Mouse (Mus musculus): Measurements from ENCODE around the gene Cacng2. TPM values are rescaled to one million over a fixed set of nuclear protein-coding genes. Genes with fewer than 3 reads are reported as not detected.

Gene Cacng2
- polyA plus RNA-seq, 1 experiment from 2014 or later: 0.25 TPM

- H3K4me3 ChIP-seq (ENCODE audit: low read depth, low read length): peak overlapping the region; percentile 53
- peak overlapping the region; percentile 46 for H3K9ac ChIP-seq (replicated peaks; ENCODE audit: low read length)
- no peaks in the 10 kb centered on the region for H3K9me3 ChIP-seq (replicated peaks; ENCODE audit: control insufficient read depth, low read length)
- H3K4me2 ChIP-seq (ENCODE audit: low read depth, low read length): peak overlapping the region; percentile 75
- no peak overlapping the region for H3K27ac ChIP-seq (replicated peaks; ENCODE audit: low read depth, low read length)
- ATAC-seq (replicated peaks; ENCODE audit: insufficient number of reproducible peaks, low FRiP score, low TSS enrichment, low read depth) (peak; percentile 53), DNase-seq (ENCODE audit: low spot score) (peak; percentile 24)
- H3K4me1 ChIP-seq (ENCODE audit: control insufficient read depth, insufficient read depth, low read length): no peaks in the 10 kb centered on the region
- peaks cover 9% of the 10 kb centered on the region; the same call in 1 of the 2 replicates for H3K27me3 ChIP-seq (ENCODE audit: control insufficient read depth, insufficient read depth, low read length)
- H3K36me3 ChIP-seq (replicated peaks; ENCODE audit: control insufficient read depth, insufficient read depth, low read depth, low read length): no peaks in the 10 kb centered on the region; the same call in 1 of the 2 replicates
- 11% methylated on average over 52 of the region's 52 CpGs for WGBS
These were observed 164.1 kb downstream of the Cacng2 start for GRCm38 (mm10) chr15:77955440-77956403.

GRCm38 (mm10) chr15:77954362-77954761, 165.5 kb downstream of the Cacng2 start:
- no peak overlapping the region for H3K4me3 ChIP-seq (ENCODE audit: low read depth, low read length)
- H3K36me3 ChIP-seq (replicated peaks; ENCODE audit: control insufficient read depth, insufficient read depth, low read depth, low read length): no peaks in the 10 kb centered on the region; the same call in 1 of the 2 replicates
- no peaks in the 10 kb centered on the region for H3K4me1 ChIP-seq (ENCODE audit: control insufficient read depth, insufficient read depth, low read length)
- no peak overlapping the region for H3K27ac ChIP-seq (replicated peaks; ENCODE audit: low read depth, low read length)
- no peak overlapping the region for H3K9ac ChIP-seq (replicated peaks; ENCODE audit: low read length)
- H3K27me3 ChIP-seq (ENCODE audit: control insufficient read depth, insufficient read depth, low read length): peaks cover 9% of the 10 kb centered on the region; the same call in 1 of the 2 replicates
- no peaks in the 10 kb centered on the region for H3K9me3 ChIP-seq (replicated peaks; ENCODE audit: control insufficient read depth, low read length)
- DNase-seq (ENCODE audit: low spot score) (no peak), ATAC-seq (replicated peaks; ENCODE audit: insufficient number of reproducible peaks, low FRiP score, low TSS enrichment, low read depth) (no peak)
- H3K4me2 ChIP-seq (ENCODE audit: low read depth, low read length): no peak overlapping the region
- 80% methylated on average over 2 of the region's 2 CpGs for WGBS

- no peak overlapping the region for H3K27ac ChIP-seq (replicated peaks; ENCODE audit: low read depth, low read length)
- ATAC-seq (replicated peaks; ENCODE audit: insufficient number of reproducible peaks, low FRiP score, low TSS enrichment, low read depth) (no peak), DNase-seq (ENCODE audit: low spot score) (no peak)
- 90% methylated on average over 3 of the region's 3 CpGs for WGBS
- H3K4me1 ChIP-seq (ENCODE audit: control insufficient read depth, insufficient read depth, low read length): no peaks in the 10 kb centered on the region
- H3K27me3 ChIP-seq (ENCODE audit: control insufficient read depth, insufficient read depth, low read length): peaks cover 9% of the 10 kb centered on the region; the same call in 1 of the 2 replicates
- H3K36me3 ChIP-seq (replicated peaks; ENCODE audit: control insufficient read depth, insufficient read depth, low read depth, low read length): no peaks in the 10 kb centered on the region
- H3K9ac ChIP-seq (replicated peaks; ENCODE audit: low read length): no peak overlapping the region
- H3K9me3 ChIP-seq (replicated peaks; ENCODE audit: control insufficient read depth, low read length): no peaks in the 10 kb centered on the region
- H3K4me3 ChIP-seq (ENCODE audit: low read depth, low read length): no peak overlapping the region
- H3K4me2 ChIP-seq (ENCODE audit: low read depth, low read length): no peak overlapping the region
These were observed 166.9 kb downstream of the Cacng2 start for GRCm38 (mm10) chr15:77952921-77953320.

- H3K4me3 ChIP-seq (ENCODE audit: low read depth, low read length): no peak overlapping the region
- ATAC-seq (replicated peaks; ENCODE audit: insufficient number of reproducible peaks, low FRiP score, low TSS enrichment, low read depth) (no peak), DNase-seq (ENCODE audit: low spot score) (no peak)
- H3K9ac ChIP-seq (replicated peaks; ENCODE audit: low read length): no peak overlapping the region
- no peaks in the 10 kb centered on the region for H3K4me1 ChIP-seq (ENCODE audit: control insufficient read depth, insufficient read depth, low read length)
- no peak overlapping the region for H3K4me2 ChIP-seq (ENCODE audit: low read depth, low read length)
- no peaks in the 10 kb centered on the region for H3K9me3 ChIP-seq (replicated peaks; ENCODE audit: control insufficient read depth, low read length)
- H3K27ac ChIP-seq (replicated peaks; ENCODE audit: low read depth, low read length): no peak overlapping the region
- no peaks in the 10 kb centered on the region for H3K36me3 ChIP-seq (replicated peaks; ENCODE audit: control insufficient read depth, insufficient read depth, low read depth, low read length)
- 90% methylated on average over 7 of the region's 7 CpGs for WGBS
- no peaks in the 10 kb centered on the region for H3K27me3 ChIP-seq (ENCODE audit: control insufficient read depth, insufficient read depth, low read length)
These were observed 170.8 kb downstream of the Cacng2 start for GRCm38 (mm10) chr15:77949061-77949460.

- H3K9ac ChIP-seq (replicated peaks; ENCODE audit: low read length): no peak overlapping the region
- H3K4me2 ChIP-seq (ENCODE audit: low read depth, low read length): no peak overlapping the region
- H3K27me3 ChIP-seq (ENCODE audit: control insufficient read depth, insufficient read depth, low read length): no peaks in the 10 kb centered on the region
- no peaks in the 10 kb centered on the region for H3K4me1 ChIP-seq (ENCODE audit: control insufficient read depth, insufficient read depth, low read length)
- no peak overlapping the region for H3K4me3 ChIP-seq (ENCODE audit: low read depth, low read length)
- WGBS: 84% methylated on average over 4 of the region's 4 CpGs
- ATAC-seq (replicated peaks; ENCODE audit: insufficient number of reproducible peaks, low FRiP score, low TSS enrichment, low read depth) (no peak), DNase-seq (ENCODE audit: low spot score) (no peak)
- H3K9me3 ChIP-seq (replicated peaks; ENCODE audit: control insufficient read depth, low read length): no peaks in the 10 kb centered on the region
- H3K27ac ChIP-seq (replicated peaks; ENCODE audit: low read depth, low read length): no peak overlapping the region
- no peaks in the 10 kb centered on the region for H3K36me3 ChIP-seq (replicated peaks; ENCODE audit: control insufficient read depth, insufficient read depth, low read depth, low read length)
These were observed 174.1 kb downstream of the Cacng2 start for GRCm38 (mm10) chr15:77945711-77946110.

Other genes starting within 250 kb of the Cacng2 start
- 239 and 248 TPM in 2 replicates for gene Txn2, start 191.0 kb downstream of the Cacng2 start, polyA plus RNA-seq (2014; fragmentation: Nextera tagmentation; extraction: Ambion mirVana)
- 4.9 and 8.4 TPM in 2 replicates for gene Foxred2, start 163.3 kb downstream of the Cacng2 start, polyA plus RNA-seq (2014; fragmentation: Nextera tagmentation; extraction: Ambion mirVana)
- 246 and 247 TPM in 2 replicates for gene Eif3d, start 149.2 kb downstream of the Cacng2 start, polyA plus RNA-seq (2014; fragmentation: Nextera tagmentation; extraction: Ambion mirVana)
- 111 and 115 TPM in 2 replicates for gene Ift27, start 54.1 kb upstream of the Cacng2 start, polyA plus RNA-seq (2014; fragmentation: Nextera tagmentation; extraction: Ambion mirVana)
- 0.22 TPM in 1 of 2 replicates, not detected in the other for gene Pvalb, start 86.4 kb upstream of the Cacng2 start, polyA plus RNA-seq (2014; fragmentation: Nextera tagmentation; extraction: Ambion mirVana)
- 6.2 and 7.9 TPM in 2 replicates for gene Ncf4, start 124.8 kb upstream of the Cacng2 start, polyA plus RNA-seq (2014; fragmentation: Nextera tagmentation; extraction: Ambion mirVana)
- gene Csf2rb2, start 185.7 kb upstream of the Cacng2 start, polyA plus RNA-seq (2014; fragmentation: Nextera tagmentation; extraction: Ambion mirVana): 0.26 and 0.38 TPM in 2 replicates
- gene Csf2rb, start 205.7 kb upstream of the Cacng2 start, polyA plus RNA-seq (2014; fragmentation: Nextera tagmentation; extraction: Ambion mirVana): 1.2 and 1.6 TPM in 2 replicates